18 mouse cellular contexts compared by ENCODE assay signal in genomic region chr16:85985841-85986240, GRCm38 (mm10).
"Had no signal": no experiment of that assay in that cellular context is flagged by ENCODE, and none has a peak within 500 bp of the region (broad histone marks: within the 10 kb centered on the region; RNA-seq: fewer than 3 reads in every experiment).

No protein-coding gene starts in this region.

- H3K4me2 ChIP-seq: lung, embryonic 14.5 days; midbrain, embryonic 12.5 days; neural tube, embryonic 13.5 days; neural tube, embryonic 15.5 days had no signal

- H3K4me1 ChIP-seq: midbrain, embryonic 10.5 days; midbrain, embryonic 12.5 days; neural tube, embryonic 13.5 days; neural tube, embryonic 15.5 days had no signal

- H3K27me3 ChIP-seq: midbrain, embryonic 12.5 days; neural tube, embryonic 13.5 days; neural tube, embryonic 15.5 days had no signal

- H3K27ac ChIP-seq: midbrain, embryonic 10.5 days; midbrain, embryonic 12.5 days; neural tube, embryonic 13.5 days; neural tube, embryonic 15.5 days had no signal

- DNase-seq: lung, adult 18-20 months; lung, embryonic 14.5 days; lung, postnatal 10 days; lung, postnatal 4 days; midbrain, embryonic 14.5 days; right cerebral cortex, adult 18-20 months; right cerebral cortex, postnatal 25 days; right cerebral cortex, postnatal 4 days; spleen, adult 18-20 months; thymus, adult 18-20 months; thymus, postnatal 14 days; thymus, postnatal 36 days had no signal

- H3K4me3 ChIP-seq: midbrain, embryonic 10.5 days; midbrain, embryonic 12.5 days; myocyte; neural tube, embryonic 13.5 days; neural tube, embryonic 15.5 days had no signal

- ATAC-seq: midbrain, embryonic 16.5 days had no signal

- H3K36me3 ChIP-seq: midbrain, embryonic 10.5 days; midbrain, embryonic 12.5 days; neural tube, embryonic 13.5 days; neural tube, embryonic 15.5 days had no signal

- H3K9me3 ChIP-seq: midbrain, embryonic 10.5 days; midbrain, embryonic 12.5 days; neural tube, embryonic 13.5 days; neural tube, embryonic 15.5 days had no signal

- H3K9ac ChIP-seq: lung, embryonic 14.5 days; midbrain, embryonic 12.5 days; neural tube, embryonic 13.5 days; neural tube, embryonic 15.5 days had no signal
